Mouse (Mus musculus) E14TG2a.4 (cell line): ENCODE measurements at regions not wholly inside any gene's neighbourhood (a gene's known extent, or its start where the extent isn't known, plus 50 kb on each side); places are given as distances from the start of the nearest gene placed in this dataset.

Experiments used
- CTCF ChIP-seq: conservative IDR thresholded peaks from 2 replicates; pipeline ENCODE4 v1.5.1; 2014; ENCODE audit warnings: low read length
- POU5F1 ChIP-seq: IDR thresholded peaks from 2 replicates; pipeline ENCODE4 v1.6.1; 2014; ENCODE audit warnings: low read length, borderline replicate concordance

DNA sequence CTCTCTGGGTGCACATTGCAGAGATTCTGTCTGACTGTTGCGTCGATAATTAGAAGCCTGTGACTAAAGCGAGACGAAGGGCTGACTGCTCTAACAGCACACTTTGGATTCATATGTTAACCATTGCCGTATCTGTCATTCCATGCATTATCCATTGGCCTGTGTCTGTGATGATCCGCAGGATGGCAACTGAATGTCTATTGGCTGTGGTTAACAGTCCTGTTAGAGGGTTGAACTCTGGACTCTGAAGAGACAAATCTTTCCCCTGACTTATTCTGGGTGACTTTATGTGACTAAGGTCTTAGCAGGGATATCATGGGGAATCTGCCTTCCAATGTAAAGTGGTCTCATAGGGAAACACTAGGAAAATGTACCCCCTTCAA lies 208.7 kb downstream of the Parm1 start:
- TF ChIP-seq CTCF (no peak), POU5F1 (no peak)
